ENCODE assay signal across 25 mouse cellular contexts in genomic region chr1:141001821-141002220, GRCm38 (mm10).
"Had no signal": no experiment of that assay in that cellular context is flagged by ENCODE, and none has a peak within 500 bp of the region (broad histone marks: within the 10 kb centered on the region; RNA-seq: fewer than 3 reads in every experiment).

No protein-coding gene starts in this region.

- H3K9me3 ChIP-seq: heart, embryonic 13.5 days; heart, embryonic 15.5 days; hindbrain, embryonic 13.5 days; hindbrain, embryonic 15.5 days; kidney, embryonic 15.5 days; limb, embryonic 13.5 days; limb, embryonic 15.5 days had no signal

- H3K4me2 ChIP-seq: heart, embryonic 11.5 days; heart, embryonic 13.5 days; heart, embryonic 15.5 days; hindbrain, embryonic 13.5 days; hindbrain, embryonic 15.5 days; kidney, embryonic 15.5 days; limb, embryonic 13.5 days; limb, embryonic 15.5 days; liver, embryonic 12.5 days had no signal

- H3K9ac ChIP-seq: heart, embryonic 13.5 days; heart, embryonic 15.5 days; hindbrain, embryonic 13.5 days; hindbrain, embryonic 15.5 days; kidney, embryonic 15.5 days; limb, embryonic 13.5 days; limb, embryonic 15.5 days; liver, embryonic 12.5 days; liver, embryonic 14.5 days had no signal

- H3K4me3 ChIP-seq: heart, embryonic 13.5 days; heart, embryonic 15.5 days; hindbrain, embryonic 13.5 days; hindbrain, embryonic 15.5 days; kidney, embryonic 15.5 days; limb, embryonic 13.5 days; limb, embryonic 15.5 days; liver, embryonic 12.5 days had no signal

- H3K36me3 ChIP-seq: heart, embryonic 13.5 days; heart, embryonic 15.5 days; hindbrain, embryonic 13.5 days; hindbrain, embryonic 15.5 days; kidney, embryonic 15.5 days; limb, embryonic 13.5 days; limb, embryonic 15.5 days; liver, embryonic 12.5 days had no signal

- ATAC-seq: hindbrain, postnatal 0 days; intestine, embryonic 16.5 days; liver, embryonic 12.5 days had no signal

- H3K27ac ChIP-seq: heart, embryonic 13.5 days; heart, embryonic 15.5 days; hindbrain, embryonic 13.5 days; hindbrain, embryonic 15.5 days; hindbrain, postnatal 0 days; kidney, embryonic 15.5 days; kidney, postnatal 0 days; limb, embryonic 13.5 days; limb, embryonic 15.5 days; liver, embryonic 12.5 days; liver, embryonic 14.5 days had no signal

- H3K4me1 ChIP-seq: heart, embryonic 13.5 days; heart, embryonic 15.5 days; hindbrain, embryonic 13.5 days; hindbrain, embryonic 15.5 days; kidney, embryonic 15.5 days; limb, embryonic 13.5 days; limb, embryonic 15.5 days; liver, embryonic 12.5 days had no signal

- DNase-seq: gastrocnemius, postnatal 36 days; heart, adult 18-20 months; heart, postnatal 14 days; heart, postnatal 36 days; kidney, adult 11 months; kidney, adult 2 months; kidney, adult 9 months; kidney, postnatal 14 days; kidney, postnatal 36 days; layer of hippocampus, adult 9-11 months; layer of hippocampus, postnatal 36 days; left cerebral cortex, postnatal 4 days had no signal

- H3K27me3 ChIP-seq: heart, embryonic 13.5 days; heart, embryonic 15.5 days; hindbrain, embryonic 13.5 days; hindbrain, embryonic 15.5 days; kidney, embryonic 15.5 days; limb, embryonic 13.5 days; limb, embryonic 15.5 days; liver, embryonic 12.5 days had no signal
